21 mouse cellular contexts compared by ENCODE assay signal in the genomic region with DNA sequence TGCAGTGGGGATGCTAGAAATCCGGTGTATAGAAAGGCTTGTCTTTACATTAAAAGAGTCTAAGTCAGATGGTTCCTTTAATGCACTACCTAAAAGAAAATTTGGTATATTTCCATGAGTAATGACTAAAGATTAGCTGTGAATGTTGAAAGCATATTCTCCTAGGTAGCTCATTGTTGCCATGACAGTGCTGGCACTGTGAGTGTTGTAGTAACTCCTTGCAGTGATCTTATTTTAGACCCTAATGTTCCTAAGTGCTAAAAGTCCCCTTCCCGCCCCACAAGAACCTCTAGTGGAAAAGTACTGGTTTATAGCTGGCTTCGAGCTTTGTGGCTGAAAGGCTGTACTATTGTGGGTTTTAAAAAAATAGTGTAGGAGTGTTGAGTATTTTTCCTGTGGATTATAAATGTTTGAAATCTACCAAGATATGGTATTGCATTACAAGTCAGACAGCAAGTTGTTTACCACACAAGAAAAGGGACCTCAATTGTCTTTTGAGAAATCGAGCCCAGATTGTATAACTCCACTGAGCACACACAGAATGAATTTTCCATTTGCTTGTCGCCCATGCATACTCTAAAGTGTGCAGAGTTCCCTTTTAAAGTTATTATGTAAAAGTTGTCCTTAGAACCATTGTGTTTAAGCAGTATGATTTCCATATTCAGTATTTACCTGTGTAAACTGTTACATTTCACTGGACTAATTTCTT. TPM values are rescaled to one million over a fixed set of nuclear protein-coding genes. Genes with fewer than 3 reads are reported as not detected.
DNase-seq lines count a peak whose midpoint lies in the region; ATAC-seq and TF ChIP-seq lines count a peak whose summit lies in the region.
"Had no signal": no experiment of that assay in that cellular context is flagged by ENCODE, and none has a peak within 500 bp of the region (broad histone marks: within the 10 kb centered on the region; RNA-seq: fewer than 3 reads in every experiment).

No protein-coding gene starts in this region.

- no peak for TF ChIP-seq EP300 in stomach, postnatal 0 days (optimal IDR thresholded peaks at IDR 0.05)

- intact Hi-C loops in heart, postnatal 25 days (cut with DNase I) = no loop called here

- peaks cover 20% of the 10 kb centered on the region for H3K4me1 ChIP-seq in heart, embryonic 16.5 days (ENCODE audit: control insufficient read depth, insufficient read depth, low read length)
- H3K4me1 ChIP-seq in stomach, embryonic 16.5 days (ENCODE audit: control insufficient read depth, insufficient read depth, low read length) = 0 out of 2 replicates have a peak, but pooled peaks cover 5% of the 10 kb centered on the region
- H3K4me1 ChIP-seq in stomach, postnatal 0 days (replicated peaks; ENCODE audit: control insufficient read depth, insufficient read depth) = no peaks in the 10 kb centered on the region
- H3K4me1 ChIP-seq: embryonic facial prominence, embryonic 12.5 days; forebrain, embryonic 12.5 days; hindbrain, embryonic 13.5 days; lung, embryonic 15.5 days; neural tube, embryonic 15.5 days had no signal

- no peak for DNase-seq in frontal cortex, postnatal 14 days (ENCODE audit: low spot score in 2 of 2)
- no peak for DNase-seq in heart, postnatal 25 days (ENCODE audit: low spot score)
- no peak for DNase-seq in stomach, postnatal 0 days (ENCODE audit: low spot score)
- no peak for DNase-seq in embryo, embryonic 11 days
- DNase-seq in cerebellum, adult 9-11 months = no peak
- DNase-seq: adrenal gland, postnatal 10 days; cerebellum, postnatal 14 days; gastrocnemius, postnatal 36 days; kidney, adult 11 months; kidney, postnatal 36 days; layer of hippocampus, postnatal 36 days; thymus, postnatal 14 days had no signal

- no peaks in the 10 kb centered on the region for H3K36me3 ChIP-seq in heart, embryonic 16.5 days (ENCODE audit: control insufficient read depth, insufficient read depth)
- no peaks in the 10 kb centered on the region for H3K36me3 ChIP-seq in stomach, embryonic 16.5 days (ENCODE audit: control insufficient read depth, insufficient read depth, low read length)
- H3K36me3 ChIP-seq in stomach, postnatal 0 days (ENCODE audit: control insufficient read depth, insufficient read depth, low read length) = no peaks in the 10 kb centered on the region
- H3K36me3 ChIP-seq: embryonic facial prominence, embryonic 12.5 days; forebrain, embryonic 12.5 days; hindbrain, embryonic 13.5 days; lung, embryonic 15.5 days; neural tube, embryonic 15.5 days had no signal

- peak overlapping the region; percentile 72 for H3K27ac ChIP-seq in heart, embryonic 16.5 days (ENCODE audit: low read length)
- no peak overlapping the region for H3K27ac ChIP-seq in stomach, embryonic 16.5 days (ENCODE audit: low read length)
- no peak overlapping the region; the same call in 1 of the 2 replicates for H3K27ac ChIP-seq in stomach, postnatal 0 days (replicated peaks)
- H3K27ac ChIP-seq: embryonic facial prominence, embryonic 12.5 days; forebrain, embryonic 12.5 days; hindbrain, embryonic 13.5 days; lung, embryonic 15.5 days; neural tube, embryonic 15.5 days had no signal

- no peak for TF ChIP-seq CTCF in stomach, postnatal 0 days (IDR thresholded peaks at IDR 0.05; ENCODE audit: low read depth)

- no peak overlapping the region for H3K4me2 ChIP-seq in heart, embryonic 16.5 days (ENCODE audit: low read depth, low read length)
- H3K4me2 ChIP-seq in stomach, embryonic 16.5 days (ENCODE audit: low read depth, low read length) = no peak overlapping the region
- no peak overlapping the region for H3K4me2 ChIP-seq in stomach, postnatal 0 days (replicated peaks; ENCODE audit: low read depth)
- H3K4me2 ChIP-seq: embryonic facial prominence, embryonic 12.5 days; forebrain, embryonic 12.5 days; hindbrain, embryonic 13.5 days; liver, embryonic 11.5 days; lung, embryonic 15.5 days; neural tube, embryonic 15.5 days had no signal

- H3K9ac ChIP-seq in heart, embryonic 16.5 days (ENCODE audit: low read length) = no peak overlapping the region
- H3K9ac ChIP-seq in stomach, embryonic 16.5 days (ENCODE audit: low read length) = no peak overlapping the region
- H3K9ac ChIP-seq in stomach, postnatal 0 days (ENCODE audit: low read length) = no peak overlapping the region
- H3K9ac ChIP-seq: embryonic facial prominence, embryonic 12.5 days; forebrain, embryonic 12.5 days; hindbrain, embryonic 13.5 days; lung, embryonic 15.5 days; neural tube, embryonic 15.5 days had no signal

- ATAC-seq in frontal cortex, adult (ENCODE audit: low TSS enrichment) = peak; percentile 82
- ATAC-seq in heart, embryonic 16.5 days (replicated peaks; ENCODE audit: extremely low read depth, insufficient read depth, low FRiP score) = 0 out of 2 replicates have a peak, but pooled peaks have one; percentile 46
- ATAC-seq in stomach, embryonic 16.5 days (ENCODE audit: insufficient read depth, low FRiP score) = peak; percentile 33; the same call in 1 of the 2 replicates
- ATAC-seq in stomach, postnatal 0 days (ENCODE audit: low FRiP score, low TSS enrichment) = no peak

- H3K9me3 ChIP-seq in heart, embryonic 16.5 days (replicated peaks; ENCODE audit: control insufficient read depth, low read length) = no peaks in the 10 kb centered on the region
- no peaks in the 10 kb centered on the region for H3K9me3 ChIP-seq in stomach, embryonic 16.5 days (replicated peaks; ENCODE audit: control insufficient read depth, low read length)
- no peaks in the 10 kb centered on the region for H3K9me3 ChIP-seq in stomach, postnatal 0 days (ENCODE audit: control insufficient read depth, low read length)
- H3K9me3 ChIP-seq: embryonic facial prominence, embryonic 12.5 days; forebrain, embryonic 12.5 days; hindbrain, embryonic 13.5 days; lung, embryonic 15.5 days; neural tube, embryonic 15.5 days had no signal

- H3K27me3 ChIP-seq in heart, embryonic 16.5 days (ENCODE audit: control insufficient read depth, insufficient read depth, low read length) = no peaks in the 10 kb centered on the region
- no peaks in the 10 kb centered on the region for H3K27me3 ChIP-seq in stomach, embryonic 16.5 days (ENCODE audit: control insufficient read depth, insufficient read depth, low read length)
- H3K27me3 ChIP-seq in stomach, postnatal 0 days (ENCODE audit: control insufficient read depth, insufficient read depth, low read length) = no peaks in the 10 kb centered on the region
- H3K27me3 ChIP-seq: embryonic facial prominence, embryonic 12.5 days; forebrain, embryonic 12.5 days; hindbrain, embryonic 13.5 days; lung, embryonic 15.5 days; neural tube, embryonic 15.5 days had no signal

- WGBS in heart, embryonic 16.5 days = 58% methylated on average over 5 of the region's 5 CpGs
- 73% methylated on average over 5 of the region's 5 CpGs for WGBS in stomach, embryonic 16.5 days
- 51% methylated on average over 5 of the region's 5 CpGs for WGBS in stomach, postnatal 0 days

- H3K4me3 ChIP-seq in heart, embryonic 16.5 days (ENCODE audit: low read length) = no peak overlapping the region
- H3K4me3 ChIP-seq in stomach, embryonic 16.5 days (replicated peaks; ENCODE audit: low read length) = no peak overlapping the region
- H3K4me3 ChIP-seq in stomach, postnatal 0 days (ENCODE audit: low read depth, low read length) = no peak overlapping the region
- H3K4me3 ChIP-seq: embryonic facial prominence, embryonic 12.5 days; forebrain, embryonic 12.5 days; hindbrain, embryonic 13.5 days; lung, embryonic 15.5 days; neural tube, embryonic 15.5 days had no signal

RNA-seq across cellular contexts. Expression of a gene that starts 13.0 kb away (rescaled TPM):
- 40.7 and 45.2 TPM in 2 replicates for polyA plus RNA-seq in heart, embryonic 16.5 days (2015; fragmentation: Nextera tagmentation; extraction: Ambion mirVana)
- total RNA-seq in heart, postnatal 25 days (2021) = 100 to 1,000 TPM; 135 to 137 TPM
- polyA plus RNA-seq in stomach, embryonic 16.5 days (2015; fragmentation: Nextera tagmentation; extraction: Ambion mirVana) = 32.3 and 34.2 TPM in 2 replicates
- polyA plus RNA-seq in stomach, postnatal 0 days (2015; fragmentation: Nextera tagmentation; extraction: Ambion mirVana) = 18.2 and 20.1 TPM in 2 replicates

RNA-seq across cellular contexts. Expression of a gene that starts 13.1 kb away (rescaled TPM):
- 18.8 and 22.6 TPM in 2 replicates for polyA plus RNA-seq in heart, embryonic 16.5 days (2015; fragmentation: Nextera tagmentation; extraction: Ambion mirVana)
- total RNA-seq in heart, postnatal 25 days (2021) = 1 to 10 TPM; 2.3 to 3.4 TPM
- polyA plus RNA-seq in stomach, embryonic 16.5 days (2015; fragmentation: Nextera tagmentation; extraction: Ambion mirVana) = 19.5 and 19.8 TPM in 2 replicates
- 5.3 and 6.0 TPM in 2 replicates for polyA plus RNA-seq in stomach, postnatal 0 days (2015; fragmentation: Nextera tagmentation; extraction: Ambion mirVana)
